Comparison of ENCODE assay signal across 10 mouse cellular contexts in genomic region chr3:38820315-38820714, GRCm38 (mm10).
DNase-seq lines count a peak whose midpoint lies in the region; ATAC-seq and TF ChIP-seq lines count a peak whose summit lies in the region.
"Had no signal": no experiment of that assay in that cellular context is flagged by ENCODE, and none has a peak within 500 bp of the region (broad histone marks: within the 10 kb centered on the region; RNA-seq: fewer than 3 reads in every experiment).

No protein-coding gene starts in this region.

- ATAC-seq in forebrain, embryonic 13.5 days, result 0 out of 2 replicates have a peak, but pooled peaks have one; percentile 33
- no peak for ATAC-seq in forebrain, embryonic 14.5 days
- ATAC-seq in limb, embryonic 12.5 days (ENCODE audit: insufficient number of reproducible peaks, insufficient read depth, low FRiP score, low TSS enrichment, low read depth), result no peak
- no peak for ATAC-seq in midbrain, postnatal 0 days (ENCODE audit: low FRiP score)
- no peak for ATAC-seq in activated CD4-positive, CD25-positive, alpha-beta regulatory T cell, adult 4 months

- H3K9ac ChIP-seq in forebrain, embryonic 13.5 days, result no peak overlapping the region
- H3K9ac ChIP-seq in forebrain, embryonic 14.5 days (ENCODE audit: low read length), result no peak overlapping the region
- H3K9ac ChIP-seq in limb, embryonic 12.5 days (replicated peaks), result no peak overlapping the region
- H3K9ac ChIP-seq in midbrain, postnatal 0 days (replicated peaks; ENCODE audit: low read length, poor library complexity, severe bottlenecking), result no peak overlapping the region
- H3K9ac ChIP-seq: neural tube, embryonic 12.5 days had no signal

- no peaks in the 10 kb centered on the region for H3K36me3 ChIP-seq in forebrain, embryonic 13.5 days (ENCODE audit: poor library complexity, severe bottlenecking)
- no peaks in the 10 kb centered on the region for H3K36me3 ChIP-seq in forebrain, embryonic 14.5 days (ENCODE audit: control insufficient read depth, insufficient read depth, low read length)
- no peaks in the 10 kb centered on the region for H3K36me3 ChIP-seq in limb, embryonic 12.5 days
- no peaks in the 10 kb centered on the region for H3K36me3 ChIP-seq in limb, embryonic 10.5 days
- no peaks in the 10 kb centered on the region for H3K36me3 ChIP-seq in midbrain, postnatal 0 days (ENCODE audit: insufficient read depth, low read length)
- H3K36me3 ChIP-seq: neural tube, embryonic 12.5 days had no signal

- no peak for DNase-seq in forebrain, embryonic 14.5 days (ENCODE audit: low spot score)
- DNase-seq in limb, embryonic 10.5 days (ENCODE audit: low spot score), result no peak
- DNase-seq in gastrocnemius, postnatal 14 days, result peak; percentile 34
- DNase-seq in midbrain, postnatal 0 days (ENCODE audit: low spot score), result peak; percentile 48
- DNase-seq in kidney, adult 18-20 months, result no peak
- DNase-seq: cerebellum, adult 8-10 months had no signal

- 92% methylated on average over 7 of the region's 7 CpGs for WGBS in forebrain, embryonic 13.5 days
- WGBS in forebrain, embryonic 14.5 days, result 88% methylated on average over 7 of the region's 7 CpGs
- WGBS in limb, embryonic 12.5 days, result 91% methylated on average over 7 of the region's 7 CpGs
- WGBS in limb, embryonic 10.5 days, result 94% methylated on average over 7 of the region's 7 CpGs
- WGBS in midbrain, postnatal 0 days, result 74% methylated on average over 7 of the region's 7 CpGs

- peaks cover 8% of the 10 kb centered on the region for H3K4me1 ChIP-seq in forebrain, embryonic 13.5 days
- no peaks in the 10 kb centered on the region for H3K4me1 ChIP-seq in forebrain, embryonic 14.5 days (ENCODE audit: control insufficient read depth, insufficient read depth, low read length)
- peaks cover 10% of the 10 kb centered on the region for H3K4me1 ChIP-seq in limb, embryonic 12.5 days (replicated peaks)
- peaks cover 13% of the 10 kb centered on the region for H3K4me1 ChIP-seq in limb, embryonic 10.5 days
- H3K4me1 ChIP-seq in midbrain, postnatal 0 days (ENCODE audit: insufficient read depth, low read length), result peaks cover 5% of the 10 kb centered on the region; the same call in 1 of the 2 replicates

- no peak overlapping the region for H3K4me2 ChIP-seq in forebrain, embryonic 13.5 days
- H3K4me2 ChIP-seq in forebrain, embryonic 14.5 days (ENCODE audit: low read length), result no peak overlapping the region
- H3K4me2 ChIP-seq in limb, embryonic 12.5 days, result no peak overlapping the region
- H3K4me2 ChIP-seq in midbrain, postnatal 0 days (ENCODE audit: low read depth, low read length, poor library complexity, severe bottlenecking), result no peak overlapping the region
- H3K4me2 ChIP-seq: neural tube, embryonic 12.5 days had no signal

- no peaks in the 10 kb centered on the region for H3K27me3 ChIP-seq in forebrain, embryonic 13.5 days
- no peaks in the 10 kb centered on the region for H3K27me3 ChIP-seq in forebrain, embryonic 14.5 days (replicated peaks; ENCODE audit: control insufficient read depth, insufficient read depth, low read length)
- no peaks in the 10 kb centered on the region for H3K27me3 ChIP-seq in limb, embryonic 12.5 days
- no peaks in the 10 kb centered on the region for H3K27me3 ChIP-seq in limb, embryonic 10.5 days (ENCODE audit: low read depth, poor library complexity, severe bottlenecking)
- no peaks in the 10 kb centered on the region for H3K27me3 ChIP-seq in midbrain, postnatal 0 days (ENCODE audit: insufficient read depth, low read length)
- H3K27me3 ChIP-seq: neural tube, embryonic 12.5 days had no signal

- H3K9me3 ChIP-seq in forebrain, embryonic 13.5 days (replicated peaks), result no peaks in the 10 kb centered on the region
- no peaks in the 10 kb centered on the region for H3K9me3 ChIP-seq in forebrain, embryonic 14.5 days (replicated peaks; ENCODE audit: control insufficient read depth, low read length)
- H3K9me3 ChIP-seq in limb, embryonic 12.5 days, result no peaks in the 10 kb centered on the region
- H3K9me3 ChIP-seq in limb, embryonic 10.5 days (replicated peaks), result no peaks in the 10 kb centered on the region
- no peaks in the 10 kb centered on the region for H3K9me3 ChIP-seq in midbrain, postnatal 0 days (ENCODE audit: low read length)
- H3K9me3 ChIP-seq: neural tube, embryonic 12.5 days had no signal

- intact Hi-C loops in gastrocnemius, postnatal 14 days (cut with DNase I; ENCODE audit: low total_unique reads), result no loop called here

- H3K27ac ChIP-seq in forebrain, embryonic 13.5 days, result no peak overlapping the region
- H3K27ac ChIP-seq in forebrain, embryonic 14.5 days (ENCODE audit: low read depth, low read length), result no peak overlapping the region
- 0 out of 2 replicates have a peak overlapping the region, but pooled peaks have one; percentile 12 for H3K27ac ChIP-seq in limb, embryonic 12.5 days
- no peak overlapping the region for H3K27ac ChIP-seq in limb, embryonic 10.5 days
- no peak overlapping the region for H3K27ac ChIP-seq in midbrain, postnatal 0 days (ENCODE audit: low read depth, low read length)
- H3K27ac ChIP-seq: neural tube, embryonic 12.5 days had no signal

- H3K4me3 ChIP-seq in forebrain, embryonic 13.5 days, result no peak overlapping the region
- H3K4me3 ChIP-seq in forebrain, embryonic 14.5 days (ENCODE audit: low read depth, low read length), result no peak overlapping the region
- H3K4me3 ChIP-seq in limb, embryonic 12.5 days (replicated peaks), result no peak overlapping the region
- H3K4me3 ChIP-seq in limb, embryonic 10.5 days, result no peak overlapping the region
- no peak overlapping the region for H3K4me3 ChIP-seq in midbrain, postnatal 0 days (ENCODE audit: low read depth, low read length)
- H3K4me3 ChIP-seq: neural tube, embryonic 12.5 days had no signal

- no peak for TF ChIP-seq CTCF in midbrain, postnatal 0 days (IDR thresholded peaks at IDR 0.05)

Comparison
In these comparisons a context has a peak if more than half of its experiments do, and no peak if none do; other contexts are left out.
1. DNase-seq: peak in gastrocnemius, postnatal 14 days (single experiment) and midbrain, postnatal 0 days (single experiment); none in forebrain, embryonic 14.5 days (single experiment), limb, embryonic 10.5 days (single experiment) and kidney, adult 18-20 months (single experiment).